Mouse (Mus musculus) lung, postnatal 0 days (tissue): ENCODE data around the gene Capn11.
A peak's percentile ranks its signal among the peaks of the same experiment; 100 is the strongest.

Experiments used
- CTCF ChIP-seq: IDR thresholded peaks from 2 replicates; pipeline ENCODE4 v1.5.1; 2016; ENCODE audit warnings: antibody characterized with exemption, mild to moderate bottlenecking
- EP300 ChIP-seq: IDR thresholded peaks from 2 replicates; pipeline ENCODE4 v1.6.1; 2016; ENCODE audit warnings: antibody characterized with exemption, mild to moderate bottlenecking, control low read depth

DNA sequence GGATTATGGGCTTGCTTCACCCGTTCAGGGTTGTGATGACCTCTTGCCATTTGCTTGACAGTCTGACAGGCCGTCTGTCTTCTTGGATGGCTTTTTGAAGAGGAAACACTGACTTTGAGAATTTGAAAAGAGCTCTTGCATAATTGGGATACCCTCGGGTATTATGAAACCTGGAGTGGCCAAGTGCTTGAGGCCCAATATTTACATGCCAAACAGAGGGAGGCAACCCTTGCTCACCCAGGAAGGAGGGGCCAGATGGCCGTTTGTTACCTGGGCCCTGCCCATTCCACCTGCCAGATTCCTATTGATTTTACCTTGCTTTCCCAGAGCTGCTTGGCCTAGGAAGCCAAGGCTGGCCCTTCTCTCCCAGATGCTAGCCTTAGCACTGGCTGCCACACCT, 43.1 kb upstream of the Capn11 start:
- TF ChIP-seq CTCF (no peak), EP300 (peak; percentile 94)
